Mouse (Mus musculus): ENCODE data around the gene Gm5538.

Gene Gm5538

DNA sequence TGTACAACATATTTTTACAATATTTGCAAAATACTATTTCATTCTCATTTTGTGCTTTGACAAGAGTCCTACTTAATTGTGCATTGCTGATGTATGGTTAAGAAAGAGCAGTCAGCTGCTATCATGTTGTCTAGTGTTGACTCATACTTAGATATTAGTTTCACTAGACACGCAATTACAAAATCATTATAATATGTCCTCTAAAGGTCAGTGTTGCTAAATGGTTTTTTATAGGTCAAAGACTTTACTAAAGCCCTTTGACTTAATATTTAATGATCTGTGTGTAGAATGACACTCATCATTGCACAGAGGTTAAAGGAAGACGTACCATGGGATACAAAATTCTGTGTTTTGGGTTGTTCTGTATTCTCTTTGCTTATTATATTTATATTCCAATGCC, at the start of gene Gm5538:
Gene Gm5538 (plus strand): TSS at position 301 of the 400 bp plus-strand sequence.
- no peak for DNase-seq (ENCODE audit: low spot score)

DNA sequence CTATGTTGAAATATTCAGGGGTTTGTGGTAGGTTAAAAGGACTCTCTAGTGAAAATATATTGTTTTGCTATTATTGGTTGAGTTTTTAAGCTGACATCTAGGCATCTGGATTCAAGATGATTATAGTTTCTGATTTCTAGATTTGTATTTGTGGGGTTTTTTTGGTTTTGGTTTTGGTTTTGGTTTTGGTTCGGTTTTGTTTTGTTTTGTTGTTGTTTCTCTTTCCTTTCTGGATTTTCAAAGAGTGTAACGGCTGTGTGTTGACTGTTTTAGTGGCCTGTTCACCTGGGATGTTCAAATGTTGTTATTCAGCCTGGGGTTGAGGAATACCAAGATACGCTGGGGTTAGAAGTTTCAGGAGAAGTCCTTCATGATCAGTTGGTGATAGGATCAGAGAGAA, 32.2 kb upstream of the Gm5538 start:
- DNase-seq (ENCODE audit: low spot score), result no peak

DNA sequence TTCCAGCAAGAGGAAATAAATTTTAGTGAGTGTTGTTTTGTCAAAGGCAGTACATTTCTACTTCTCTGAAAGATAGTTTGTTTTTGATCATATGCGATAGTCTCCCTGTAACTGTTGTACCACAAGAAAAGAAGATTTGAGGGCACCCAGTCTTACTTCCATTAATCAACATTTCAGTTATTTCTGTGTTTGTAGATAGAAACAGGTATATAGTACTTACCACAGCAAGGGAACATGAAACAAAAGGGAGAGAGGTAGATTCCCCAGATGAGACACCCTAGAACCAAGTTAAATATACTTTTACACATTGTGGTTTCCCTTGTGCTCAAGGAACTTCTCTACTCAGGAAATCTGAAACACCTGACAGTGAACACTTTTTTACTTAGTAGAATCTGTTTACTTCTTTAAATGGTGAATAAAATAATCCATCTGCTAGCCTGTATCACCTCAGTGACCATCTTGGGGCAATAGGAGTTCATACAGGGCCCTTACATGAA, 26.9 kb upstream of the Gm5538 start:
- no peak for DNase-seq (ENCODE audit: low spot score)

DNA sequence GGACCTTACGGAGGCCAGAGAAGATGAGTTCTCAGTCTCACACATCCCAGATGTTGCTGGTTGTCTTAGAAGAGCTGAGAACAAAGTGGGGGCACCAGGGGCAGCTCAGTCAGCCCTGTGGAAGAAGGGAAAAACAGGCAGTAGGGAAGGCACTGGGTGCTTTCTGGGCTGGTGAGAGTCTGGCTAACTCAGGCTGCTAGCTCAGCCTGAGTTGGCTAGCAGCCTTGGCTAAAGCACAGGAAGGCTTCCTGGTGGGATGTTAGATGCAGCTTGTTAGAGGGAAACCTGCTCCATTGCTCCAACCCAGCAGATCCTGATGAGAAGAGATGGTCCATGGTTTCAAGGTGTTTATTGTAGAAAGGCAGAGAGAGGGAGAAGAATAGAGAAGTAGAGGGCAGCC, 10.3 kb downstream of the Gm5538 start:
- DNase-seq (ENCODE audit: low spot score), result no peak

DNA sequence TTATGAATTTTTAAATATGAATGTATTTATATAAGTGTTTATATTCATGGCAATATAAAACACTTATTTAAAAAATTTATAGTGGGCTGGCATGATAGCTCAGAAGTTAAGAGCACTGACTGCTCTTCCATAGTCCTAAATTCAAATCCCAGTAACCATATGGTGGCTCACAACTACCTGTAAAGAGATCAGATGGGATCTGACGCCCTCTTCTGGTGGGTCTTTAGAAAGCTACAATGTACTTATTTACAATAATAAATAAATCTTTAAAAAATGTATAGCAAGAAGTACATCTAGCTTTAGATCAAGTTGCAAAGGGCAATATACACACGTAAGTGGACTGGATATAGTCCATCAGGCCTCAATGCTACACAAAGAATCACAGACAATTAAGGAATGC, 14.6 kb downstream of the Gm5538 start:
- no peak for DNase-seq (ENCODE audit: low spot score)

All from testis, postnatal 14 days (tissue).